Mouse (Mus musculus) heart, embryonic 16.5 days (tissue): Measurements from ENCODE around the gene Dpt. TPM values are rescaled to one million over a fixed set of nuclear protein-coding genes. Genes with fewer than 3 reads are reported as not detected.

Experiments used
- ATAC-seq: fragments of 200-750 bp; cut with Nextera tagmentation; replicated peaks from 2 replicates; pipeline ENCODE4 v1.8.0; 2017; ENCODE audit warnings: moderate number of reproducible peaks; ENCODE audit not compliant: insufficient read depth, low FRiP score; ENCODE audit errors: extremely low read depth
- H3K27ac ChIP-seq: fragments of 300-500 bp; sonication (generic); 2 replicates; pipeline ENCODE4 v1.5.1; 2014; ENCODE audit warnings: mild to moderate bottlenecking, low read length, control low read depth, moderate library complexity
- H3K27me3 ChIP-seq: fragments of 300-500 bp; sonication (generic); 2 replicates; pipeline ENCODE4 v1.6.1; 2014; ENCODE audit warnings: low read length, mixed read lengths; ENCODE audit not compliant: control insufficient read depth, insufficient read depth
- H3K36me3 ChIP-seq: fragments of 300-500 bp; sonication (generic); 2 replicates; pipeline ENCODE4 v1.6.1; 2014; ENCODE audit not compliant: control insufficient read depth, insufficient read depth
- H3K4me1 ChIP-seq: fragments of 300-500 bp; sonication (generic); 2 replicates; pipeline ENCODE4 v1.6.1; 2014; ENCODE audit warnings: low read length, mixed read lengths; ENCODE audit not compliant: control insufficient read depth, insufficient read depth
- H3K4me2 ChIP-seq: fragments of 300-500 bp; sonication (generic); 2 replicates; pipeline ENCODE4 v1.6.1; 2014; ENCODE audit warnings: low read depth, mild to moderate bottlenecking, control low read depth, low read length
- H3K4me3 ChIP-seq: fragments of 300-500 bp; sonication (generic); 2 replicates; pipeline ENCODE4 v1.5.1; 2014; ENCODE audit warnings: mild to moderate bottlenecking, control low read depth, low read length
- H3K9ac ChIP-seq: fragments of 300-500 bp; sonication (generic); 2 replicates; pipeline ENCODE4 v1.6.1; 2014; ENCODE audit warnings: low read length, control low read depth
- H3K9me3 ChIP-seq: fragments of 300-500 bp; sonication (generic); replicated peaks from 2 replicates; pipeline ENCODE4 v1.6.1; 2016; ENCODE audit warnings: low read length; ENCODE audit not compliant: control insufficient read depth
- WGBS: fragments of 180-500 bp; shearing (Covaris S2); extraction: QIAGEN DNeasy Blood & Tissue Kit; methylation state at CpG from one replicate; pipeline ENCODE4 v1.1.7; 2014; 5-methylcytosine and 5-hydroxymethylcytosine counted together
- polyA plus RNA-seq: library from polyadenylated mRNA; unstranded; fragments of >200 nt; fragmentation: Nextera tagmentation; extraction: Ambion mirVana; gene quantifications from 2 replicates; pipeline ENCODE4 v1.2.1, GENCODE M21; 2015

Gene Dpt
- polyA plus RNA-seq, 1 experiment from 2014 or later: 96.2 TPM

DNA sequence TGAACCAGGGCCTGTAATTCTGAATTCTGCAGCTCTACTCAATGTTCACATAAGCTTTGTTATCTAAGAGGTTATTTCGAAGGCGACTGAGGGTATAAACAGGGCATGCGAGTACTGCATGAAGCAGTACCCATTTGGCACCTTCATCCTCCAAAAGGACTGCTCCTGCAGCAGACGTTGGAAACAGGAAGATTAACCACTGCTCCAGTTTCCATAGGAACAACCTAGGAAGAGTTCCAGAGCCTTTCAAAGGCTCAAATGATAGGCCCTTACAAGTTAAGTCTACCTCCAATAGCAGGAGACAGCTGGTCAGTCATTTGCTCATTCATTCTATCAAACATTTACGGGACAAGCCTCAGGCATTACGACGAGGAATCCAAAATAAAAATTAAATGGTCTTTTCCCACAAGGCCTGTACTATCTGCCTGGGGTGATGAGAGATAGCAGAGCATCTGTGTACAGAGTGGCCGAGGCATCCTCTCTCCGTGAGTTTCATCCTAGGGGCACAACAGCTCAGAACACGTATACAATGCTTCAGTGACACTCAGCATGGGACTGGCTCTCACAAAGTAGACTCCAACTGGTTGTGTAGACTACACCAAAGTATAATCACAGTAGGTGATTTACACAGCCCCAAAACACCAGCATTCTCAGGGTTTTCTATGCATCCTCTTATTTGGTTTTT lies 8.4 kb downstream of the Dpt start:
- WGBS: 70% methylated on average over 10 of the region's 10 CpGs
- no peak for ATAC-seq
- H3K27me3 ChIP-seq: no peaks in the 10 kb centered on the region

DNA sequence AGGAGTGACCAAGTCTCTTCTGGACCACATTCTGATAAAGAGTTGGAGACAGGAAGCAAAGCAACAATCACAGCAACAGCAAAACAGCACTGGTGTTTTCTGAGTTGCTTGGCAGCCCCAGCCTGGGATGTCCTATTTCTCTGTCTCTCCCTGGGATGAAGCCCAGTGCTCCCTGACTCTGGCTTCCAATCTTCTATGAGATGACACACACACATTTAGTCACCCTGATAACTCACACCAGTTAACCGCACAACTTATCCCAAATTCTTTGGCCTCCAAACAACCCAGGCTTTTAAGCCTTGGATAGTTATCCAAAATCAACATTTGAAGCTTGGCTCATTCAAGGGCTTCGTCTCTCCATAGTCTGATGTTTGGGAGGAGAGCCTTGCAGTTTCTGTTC lies 12.9 kb downstream of the Dpt start:
- no peak overlapping the region for H3K4me3 ChIP-seq
- H3K9me3 ChIP-seq: no peaks in the 10 kb centered on the region
- no peaks in the 10 kb centered on the region for H3K27me3 ChIP-seq
- H3K4me1 ChIP-seq: no peaks in the 10 kb centered on the region
- 64% methylated on average over 2 of the region's 2 CpGs for WGBS
- H3K36me3 ChIP-seq: no peaks in the 10 kb centered on the region
- no peak overlapping the region for H3K9ac ChIP-seq
- no peak overlapping the region for H3K4me2 ChIP-seq
- peak; percentile 56 for ATAC-seq
- peak overlapping the region; percentile 44; the same call in 1 of the 2 replicates for H3K27ac ChIP-seq

More for the DNA sequence above, 8.4 kb downstream of the Dpt start:
- Histone ChIP-seq H3K9ac (no peak overlapping the region), H3K9me3 (no peaks in the 10 kb centered on the region), H3K4me2 (no peak overlapping the region), H3K4me1 (no peaks in the 10 kb centered on the region), H3K4me3 (no peak overlapping the region), H3K27ac (no peak overlapping the region), H3K36me3 (no peaks in the 10 kb centered on the region)

GRCm38 (mm10) chr1:164811296-164811695 lies 14.9 kb downstream of the Dpt start:
- no peaks in the 10 kb centered on the region for H3K27me3 ChIP-seq
- no peaks in the 10 kb centered on the region for H3K9me3 ChIP-seq
- no peak overlapping the region for H3K4me2 ChIP-seq
- no peak overlapping the region for H3K27ac ChIP-seq
- H3K36me3 ChIP-seq: no peaks in the 10 kb centered on the region
- H3K9ac ChIP-seq: no peak overlapping the region
- H3K4me1 ChIP-seq: 0 out of 2 replicates have a peak, but pooled peaks cover 2% of the 10 kb centered on the region
- H3K4me3 ChIP-seq: no peak overlapping the region
- ATAC-seq: no peak
- 81% methylated on average over 3 of the region's 3 CpGs for whole genome bisulfite sequencing

- Histone ChIP-seq H3K27me3 (no peaks in the 10 kb centered on the region), H3K4me2 (no peak overlapping the region), H3K9ac (no peak overlapping the region), H3K27ac (no peak overlapping the region), H3K4me3 (no peak overlapping the region), H3K36me3 (no peaks in the 10 kb centered on the region), H3K9me3 (no peaks in the 10 kb centered on the region), H3K4me1 (0 out of 2 replicates have a peak, but pooled peaks cover 2% of the 10 kb centered on the region)
- 52% methylated on average over 2 of the region's 2 CpGs for WGBS
- no peak; the same call in 1 of the 2 replicates for ATAC-seq
Observed at GRCm38 (mm10) chr1:164814243-164814642, 17.8 kb downstream of the Dpt start.

GRCm38 (mm10) chr1:164815330-164815729 lies 18.9 kb downstream of the Dpt start:
- H3K9me3 ChIP-seq: no peaks in the 10 kb centered on the region
- no peak overlapping the region for H3K4me3 ChIP-seq
- H3K9ac ChIP-seq: no peak overlapping the region
- ATAC-seq: no peak
- 36% methylated on average over 5 of the region's 5 CpGs for WGBS
- 0 out of 2 replicates have a peak, but pooled peaks cover 2% of the 10 kb centered on the region for H3K4me1 ChIP-seq
- no peak overlapping the region for H3K27ac ChIP-seq
- H3K4me2 ChIP-seq: no peak overlapping the region
- H3K27me3 ChIP-seq: no peaks in the 10 kb centered on the region
- no peaks in the 10 kb centered on the region for H3K36me3 ChIP-seq

DNA sequence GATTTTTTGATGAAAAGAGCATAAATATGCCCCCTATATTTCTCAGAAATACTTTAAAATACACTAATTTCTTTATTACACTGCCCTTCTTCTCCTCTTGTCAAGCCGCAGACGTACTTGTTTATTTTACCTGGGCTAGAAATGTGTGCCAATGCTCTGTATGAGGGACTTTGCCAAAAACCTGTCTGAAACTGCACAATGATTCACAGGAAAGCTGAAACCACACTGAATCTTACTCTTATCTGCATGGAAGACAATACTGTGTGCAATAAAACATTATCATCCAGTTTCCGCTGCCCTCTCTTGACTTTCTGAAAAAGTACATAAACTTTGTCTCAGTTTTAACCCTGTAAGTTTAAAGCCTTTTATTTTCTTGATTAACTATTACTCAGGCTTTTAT lies 20.9 kb downstream of the Dpt start:
- H3K4me3 ChIP-seq: no peak overlapping the region
- 0 out of 2 replicates have a peak, but pooled peaks cover 2% of the 10 kb centered on the region for H3K4me1 ChIP-seq
- no peak for ATAC-seq
- no peak overlapping the region for H3K27ac ChIP-seq
- no peaks in the 10 kb centered on the region for H3K9me3 ChIP-seq
- 61% methylated on average over 3 of the region's 3 CpGs for WGBS
- H3K9ac ChIP-seq: no peak overlapping the region
- no peak overlapping the region for H3K4me2 ChIP-seq
- H3K27me3 ChIP-seq: no peaks in the 10 kb centered on the region
- no peaks in the 10 kb centered on the region for H3K36me3 ChIP-seq

- Histone ChIP-seq H3K9ac (no peak overlapping the region), H3K27me3 (no peaks in the 10 kb centered on the region), H3K27ac (no peak overlapping the region), H3K9me3 (no peaks in the 10 kb centered on the region), H3K4me3 (no peak overlapping the region), H3K36me3 (no peaks in the 10 kb centered on the region), H3K4me2 (no peak overlapping the region), H3K4me1 (no peaks in the 10 kb centered on the region)
- ATAC-seq: no peak
- WGBS: 85% methylated on average over 1 of the region's 1 CpGs
Observed at GRCm38 (mm10) chr1:164821307-164821706, 24.9 kb downstream of the Dpt start.

- H3K4me3 ChIP-seq: no peak overlapping the region
- no peaks in the 10 kb centered on the region for H3K9me3 ChIP-seq
- no peaks in the 10 kb centered on the region for H3K27me3 ChIP-seq
- ATAC-seq: no peak
- H3K27ac ChIP-seq: no peak overlapping the region
- H3K9ac ChIP-seq: no peak overlapping the region
- WGBS: 76% methylated on average over 3 of the region's 3 CpGs
- H3K4me2 ChIP-seq: no peak overlapping the region
- H3K36me3 ChIP-seq: no peaks in the 10 kb centered on the region
- no peaks in the 10 kb centered on the region for H3K4me1 ChIP-seq
Observed at GRCm38 (mm10) chr1:164821821-164822220, 25.4 kb downstream of the Dpt start.

DNA sequence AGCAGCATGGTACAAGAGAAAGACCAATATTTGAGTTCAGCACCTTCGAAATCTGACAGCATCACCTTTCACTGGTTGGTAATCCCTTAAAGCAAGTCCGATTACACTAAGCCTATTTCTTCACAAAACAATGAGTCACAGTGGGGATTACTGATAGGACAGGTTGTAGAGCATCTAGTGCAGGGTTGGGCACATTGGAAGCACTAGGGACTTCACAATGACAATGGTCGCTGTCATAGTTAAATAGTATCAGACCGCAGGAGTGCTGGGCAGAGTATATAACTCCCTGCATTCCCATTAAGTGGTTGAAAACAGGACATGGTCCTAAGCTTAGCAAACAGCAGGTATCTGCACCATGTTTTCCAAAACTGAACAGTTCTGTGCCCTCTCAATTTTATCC lies 25.8 kb downstream of the Dpt start:
- no peak for ATAC-seq
- Histone ChIP-seq H3K4me2 (no peak overlapping the region), H3K4me1 (no peaks in the 10 kb centered on the region), H3K9me3 (no peaks in the 10 kb centered on the region), H3K27me3 (no peaks in the 10 kb centered on the region), H3K27ac (no peak overlapping the region), H3K9ac (no peak overlapping the region), H3K4me3 (no peak overlapping the region), H3K36me3 (no peaks in the 10 kb centered on the region)
- 71% methylated on average over 4 of the region's 4 CpGs for WGBS
